Mouse (Mus musculus): Measurements from ENCODE around the gene Cyp2b19. TPM values are rescaled to one million over a fixed set of nuclear protein-coding genes. Genes with fewer than 3 reads are reported as not detected.

Gene Cyp2b19
- not detected for polyA plus RNA-seq (2014; fragmentation: Illumina TruSeq; extraction: RNeasy Lipid Tissue Mini Kit (QIAGEN cat#74804); ENCODE audit: low read depth, low replicate concordance)

GRCm38 (mm10) chr7:26756842-26757241 lies at the start of gene Cyp2b19:
Cyp2b19 (plus strand) TSS chr7:26757142.

GRCm38 (mm10) chr7:26808592-26808991 lies 51.6 kb downstream of the Cyp2b19 start, which contains the start of gene Cyp2g1:
Cyp2g1 (plus strand) TSS chr7:26808892.

Other genes starting within 250 kb of the Cyp2b19 start
- not detected for gene Nlrp9a, start 222.1 kb upstream of the Cyp2b19 start, polyA plus RNA-seq (2014; fragmentation: Illumina TruSeq; extraction: RNeasy Lipid Tissue Mini Kit (QIAGEN cat#74804); ENCODE audit: low read depth, low replicate concordance)
- gene Vmn1r185, start 138.7 kb upstream of the Cyp2b19 start, polyA plus RNA-seq (2014; fragmentation: Illumina TruSeq; extraction: RNeasy Lipid Tissue Mini Kit (QIAGEN cat#74804); ENCODE audit: low read depth, low replicate concordance): not detected
- not detected for gene Cyp2b23, start 70.7 kb upstream of the Cyp2b19 start, polyA plus RNA-seq (2014; fragmentation: Illumina TruSeq; extraction: RNeasy Lipid Tissue Mini Kit (QIAGEN cat#74804); ENCODE audit: low read depth, low replicate concordance)
- gene Cyp2g1, start 51.8 kb downstream of the Cyp2b19 start, polyA plus RNA-seq (2014; fragmentation: Illumina TruSeq; extraction: RNeasy Lipid Tissue Mini Kit (QIAGEN cat#74804); ENCODE audit: low read depth, low replicate concordance): 24.0 TPM
- gene Cyp2a5, start 78.2 kb downstream of the Cyp2b19 start, polyA plus RNA-seq (2014; fragmentation: Illumina TruSeq; extraction: RNeasy Lipid Tissue Mini Kit (QIAGEN cat#74804); ENCODE audit: low read depth, low replicate concordance): 639 TPM
- gene Cyp2a22, start 182.2 kb downstream of the Cyp2b19 start, polyA plus RNA-seq (2014; fragmentation: Illumina TruSeq; extraction: RNeasy Lipid Tissue Mini Kit (QIAGEN cat#74804); ENCODE audit: low read depth, low replicate concordance): 92.9 TPM

All from liver, adult 10 weeks (tissue).